Mouse (Mus musculus) heart, postnatal 36 days (tissue): ENCODE measurements around the gene Cebpz. TPM values are rescaled to one million over a fixed set of nuclear protein-coding genes. Genes with fewer than 3 reads are reported as not detected.
A peak's percentile ranks its signal among the peaks of the same experiment; 100 is the strongest.

Experiments used
- DNase-seq, 2 experiments: peaks; one replicate each; pipeline ENCODE4 v3.0.0; 2021 to 2022
- intact Hi-C: fragments of 180-260 bp; cut with DNase I; formaldehyde crosslinking; loops from one replicate; pipeline ENCODE4 v1.15.1; 2025
- total RNA-seq, 2 experiments: library from RNA; stranded (reverse); gene quantifications; 2 replicates each; pipeline ENCODE4 v1.2.3; 2021

Gene Cebpz
- total RNA-seq, 2 experiments from 2014 or later = 20.7 to 25.2 TPM

GRCm38 (mm10) chr17:78909374-78909773, 27.5 kb downstream of the Cebpz start:
- intact Hi-C loops = no loop called here
- no peak for DNase-seq

GRCm38 (mm10) chr17:78906892-78907291, 30.0 kb downstream of the Cebpz start, which contains the start of gene Sult6b1:
Sult6b1 (minus strand) TSS chr17:78906992.
- DNase-seq = no peak
- intact Hi-C loops = no loop called here

GRCm38 (mm10) chr17:78903158-78903557, 33.7 kb downstream of the Cebpz start:
- intact Hi-C loops = no loop called here
- DNase-seq = no peak

- DNase-seq = peak; percentile 16 to 46
- intact Hi-C loops = no loop called here
These were observed 41.5 kb downstream of the Cebpz start for GRCm38 (mm10) chr17:78895394-78895793.

GRCm38 (mm10) chr17:78894991-78895390, 41.9 kb downstream of the Cebpz start:
- intact Hi-C loops = no loop called here
- no peak for DNase-seq

GRCm38 (mm10) chr17:78891020-78891419, 45.8 kb downstream of the Cebpz start:
- intact Hi-C loops = no loop called here
- DNase-seq = no peak

GRCm38 (mm10) chr17:78889184-78889583, 47.7 kb downstream of the Cebpz start:
- intact Hi-C loops = no loop called here
- DNase-seq = no peak

- intact Hi-C loops = no loop called here
- DNase-seq = no peak
These were observed 48.3 kb downstream of the Cebpz start for GRCm38 (mm10) chr17:78888554-78888953.

- DNase-seq = no peak
- intact Hi-C loops = no loop called here
These were observed 51.4 kb downstream of the Cebpz start for GRCm38 (mm10) chr17:78885286-78886065.

- intact Hi-C loops = no loop called here
These were observed 53.6 kb downstream of the Cebpz start for GRCm38 (mm10) chr17:78883291-78883690.

GRCm38 (mm10) chr17:78882401-78883112, 54.3 kb downstream of the Cebpz start, which contains the start of gene Eif2ak2:
Eif2ak2 (minus strand) TSS chr17:78882573.
- intact Hi-C loops = no loop called here
- DNase-seq = peak; percentile 80 to 82

More at GRCm38 (mm10) chr17:78883291-78883690, 53.6 kb downstream of the Cebpz start:
- no peak for DNase-seq

- intact Hi-C loops = no loop called here
- no peak for DNase-seq
These were observed 55.0 kb downstream of the Cebpz start for GRCm38 (mm10) chr17:78881878-78882304.

GRCm38 (mm10) chr17:78873886-78874285, 63.0 kb downstream of the Cebpz start:
- no peak for DNase-seq
- intact Hi-C loops = no loop called here

Other genes with a start within 250 kb of the Cebpz start
- gene Strn, start 199.9 kb downstream of the Cebpz start, total RNA-seq = 10 to 100 TPM; 22.1 to 27.9 TPM
- 10 to 100 TPM; 42.5 to 44.8 TPM for gene Heatr5b, start 101.7 kb downstream of the Cebpz start, total RNA-seq
- 10 to 100 TPM; 28.4 to 28.5 TPM for gene Gpatch11, start 101.5 kb downstream of the Cebpz start, total RNA-seq
- gene Eif2ak2, start 54.5 kb downstream of the Cebpz start, total RNA-seq = 10 to 100 TPM; 10.2 to 10.7 TPM
- gene Sult6b1, start 30.1 kb downstream of the Cebpz start, total RNA-seq = not detected
- 10 to 100 TPM; 55.3 to 59.9 TPM for gene Cebpzos, start 20.6 kb downstream of the Cebpz start, total RNA-seq
- 10 to 100 TPM; 47.9 to 58.1 TPM for gene Ndufaf7, start 70 bp upstream of the Cebpz start, total RNA-seq
- 10 to 100 TPM; 17.9 to 18.3 TPM for gene Prkd3, start 83.8 kb upstream of the Cebpz start, total RNA-seq
- gene Qpct, start 114.8 kb upstream of the Cebpz start, total RNA-seq = 1 to 10 TPM; 5.7 to 6.7 TPM